9 mouse cellular contexts compared by ENCODE assay signal in genomic region chr4:129105356-129105755, GRCm38 (mm10). TPM values are rescaled to one million over a fixed set of nuclear protein-coding genes. Genes with fewer than 3 reads are reported as not detected.
A peak's percentile ranks its signal among the peaks of the same experiment; 100 is the strongest.
DNase-seq lines count a peak whose midpoint lies in the region; ATAC-seq and TF ChIP-seq lines count a peak whose summit lies in the region.
"Had no signal": no experiment of that assay in that cellular context is flagged by ENCODE, and none has a peak within 500 bp of the region (broad histone marks: within the 10 kb centered on the region; RNA-seq: fewer than 3 reads in every experiment).

Gene Tmem54 (plus strand): TSS chr4:129105548.

- H3K4me1 ChIP-seq in heart, embryonic 10.5 days = peaks cover 10% of the 10 kb centered on the region
- peaks cover 6% of the 10 kb centered on the region; the same call in 1 of the 2 replicates for H3K4me1 ChIP-seq in forebrain, embryonic 13.5 days
- peaks cover 13% of the 10 kb centered on the region for H3K4me1 ChIP-seq in limb, embryonic 15.5 days
- no peaks in the 10 kb centered on the region for H3K4me1 ChIP-seq in midbrain, postnatal 0 days (ENCODE audit: insufficient read depth, low read length)

- DNase-seq in heart, embryonic 10.5 days (ENCODE audit: low spot score) = no peak
- no peak for DNase-seq in heart, adult 18-20 months
- no peak for DNase-seq in midbrain, postnatal 0 days (ENCODE audit: low spot score)
- no peak for DNase-seq in frontal cortex, adult 2 months (ENCODE audit: extremely low spot score in 1 of 2, low spot score in 1 of 2)
- no peak for DNase-seq in cerebellum, adult 8-10 months
- no peak for DNase-seq in layer of hippocampus, adult 9-10 months (ENCODE audit: low spot score)

- 0 out of 2 replicates have a peak within 1 kb of the TSS, but pooled peaks have one; percentile 13 for H3K27ac ChIP-seq in heart, embryonic 10.5 days
- H3K27ac ChIP-seq in forebrain, embryonic 13.5 days = no peak within 1 kb of the TSS
- H3K27ac ChIP-seq in limb, embryonic 15.5 days = no peak within 1 kb of the TSS
- H3K27ac ChIP-seq in midbrain, postnatal 0 days (ENCODE audit: low read depth, low read length) = no peak within 1 kb of the TSS

- under 1% methylated on average over 40 of the region's 40 CpGs for WGBS in heart, embryonic 10.5 days
- WGBS in forebrain, embryonic 13.5 days = 1% methylated on average over 40 of the region's 40 CpGs
- WGBS in limb, embryonic 15.5 days = 2% methylated on average over 40 of the region's 40 CpGs
- 3% methylated on average over 40 of the region's 40 CpGs for WGBS in midbrain, postnatal 0 days

- H3K27me3 ChIP-seq in heart, embryonic 10.5 days (ENCODE audit: insufficient read depth, poor library complexity, severe bottlenecking) = peaks cover 73% of the 10 kb centered on the region
- peaks cover 61% of the 10 kb centered on the region for H3K27me3 ChIP-seq in forebrain, embryonic 13.5 days
- peaks cover 37% of the 10 kb centered on the region for H3K27me3 ChIP-seq in limb, embryonic 15.5 days
- H3K27me3 ChIP-seq in midbrain, postnatal 0 days (ENCODE audit: insufficient read depth, low read length) = peaks cover 33% of the 10 kb centered on the region

- no peak for TF ChIP-seq CTCF in midbrain, postnatal 0 days (IDR thresholded peaks at IDR 0.05)

- peak within 1 kb of the TSS; percentile 34; the same call in 1 of the 2 replicates for H3K9ac ChIP-seq in forebrain, embryonic 13.5 days
- H3K9ac ChIP-seq in limb, embryonic 15.5 days = no peak within 1 kb of the TSS
- no peak within 1 kb of the TSS for H3K9ac ChIP-seq in midbrain, postnatal 0 days (replicated peaks; ENCODE audit: low read length, poor library complexity, severe bottlenecking)

- H3K36me3 ChIP-seq in heart, embryonic 10.5 days = no peaks in the 10 kb centered on the region
- H3K36me3 ChIP-seq in forebrain, embryonic 13.5 days (ENCODE audit: poor library complexity, severe bottlenecking) = no peaks in the 10 kb centered on the region
- no peaks in the 10 kb centered on the region for H3K36me3 ChIP-seq in limb, embryonic 15.5 days
- H3K36me3 ChIP-seq in midbrain, postnatal 0 days (ENCODE audit: insufficient read depth, low read length) = no peaks in the 10 kb centered on the region

- H3K9me3 ChIP-seq in heart, embryonic 10.5 days = no peaks in the 10 kb centered on the region
- no peaks in the 10 kb centered on the region for H3K9me3 ChIP-seq in forebrain, embryonic 13.5 days (replicated peaks)
- no peaks in the 10 kb centered on the region for H3K9me3 ChIP-seq in limb, embryonic 15.5 days
- H3K9me3 ChIP-seq in midbrain, postnatal 0 days (ENCODE audit: low read length) = no peaks in the 10 kb centered on the region

- peak within 1 kb of the TSS; percentile 54 for H3K4me3 ChIP-seq in heart, embryonic 10.5 days
- H3K4me3 ChIP-seq in forebrain, embryonic 13.5 days = peak within 1 kb of the TSS; percentile 25
- peak within 1 kb of the TSS; percentile 33 for H3K4me3 ChIP-seq in limb, embryonic 15.5 days
- peak within 1 kb of the TSS; percentile 25; the same call in 1 of the 2 replicates for H3K4me3 ChIP-seq in midbrain, postnatal 0 days (ENCODE audit: low read depth, low read length)

- no peak for ATAC-seq in forebrain, embryonic 13.5 days
- no peak for ATAC-seq in limb, embryonic 15.5 days (ENCODE audit: insufficient number of reproducible peaks, low FRiP score, low TSS enrichment, low read depth)
- ATAC-seq in midbrain, postnatal 0 days (ENCODE audit: low FRiP score) = no peak

- H3K4me2 ChIP-seq in forebrain, embryonic 13.5 days = peak within 1 kb of the TSS; percentile 52
- H3K4me2 ChIP-seq in limb, embryonic 15.5 days = peak within 1 kb of the TSS; percentile 49
- H3K4me2 ChIP-seq in midbrain, postnatal 0 days (ENCODE audit: low read depth, low read length, poor library complexity, severe bottlenecking) = peak within 1 kb of the TSS; percentile 31

RNA-seq across cellular contexts. Expression of gene Tmem54, which starts in this region (rescaled TPM):
- polyA plus RNA-seq in heart, embryonic 10.5 days (2016; fragmentation: Nextera tagmentation; extraction: Ambion mirVana) = 1.1 and 5.6 TPM in 2 replicates
- total RNA-seq in heart, adult 18-20 months (2021) = not detected
- polyA plus RNA-seq in forebrain, embryonic 13.5 days (2015; fragmentation: Nextera tagmentation; extraction: Ambion mirVana) = not detected in 2 replicates
- 27.5 and 32.3 TPM in 2 replicates for polyA plus RNA-seq in limb, embryonic 15.5 days (2015; fragmentation: Nextera tagmentation; extraction: Ambion mirVana)
- 0.99 TPM in 1 of 2 replicates, not detected in the other for total RNA-seq in midbrain, postnatal 0 days (2014; rRNA removed)
- 0.21 TPM in 1 of 2 replicates, not detected in the other for polyA plus RNA-seq in midbrain, postnatal 0 days (2015; fragmentation: Nextera tagmentation; extraction: Ambion mirVana)
- polyA plus RNA-seq in frontal cortex, adult 2 months (2012; rRNA removed) = 0.32 TPM in 1 of 2 replicates, not detected in the other
- total RNA-seq: common myeloid progenitor, adult 5-6 weeks had no signal
